Mouse (Mus musculus): ENCODE results near the gene Mug2.
"Not testable (repeated sequence)": the region's sequence is repeated elsewhere in the genome, so short reads cannot be mapped to it uniquely, and the experiment has no call there.

Gene Mug2

GRCm38 (mm10) chr6:122006461-122006860 lies at the start of gene Mug2:
Gene Mug2, plus strand, starts transcription at chr6:122006761.
- DNase-seq (ENCODE audit: low spot score): not testable (repeated sequence)

- not testable (repeated sequence) for DNase-seq (ENCODE audit: low spot score)
These were observed 48.7 kb upstream of the Mug2 start for GRCm38 (mm10) chr6:121957803-121958349.

GRCm38 (mm10) chr6:121975701-121976100 lies 30.9 kb upstream of the Mug2 start:
- DNase-seq (ENCODE audit: low spot score): no peak

GRCm38 (mm10) chr6:122100904-122101303 lies 94.3 kb downstream of the Mug2 start:
- DNase-seq (ENCODE audit: low spot score): no peak

GRCm38 (mm10) chr6:122101671-122102070 lies 95.1 kb downstream of the Mug2 start:
- DNase-seq (ENCODE audit: low spot score): no peak

GRCm38 (mm10) chr6:122116963-122117362 lies 110.4 kb downstream of the Mug2 start:
- DNase-seq (ENCODE audit: low spot score): no peak

GRCm38 (mm10) chr6:122129521-122129920 lies 123.0 kb downstream of the Mug2 start:
- DNase-seq (ENCODE audit: low spot score): no peak

Data from urinary bladder, postnatal 25 days (tissue).